Comparison of ENCODE assay signal across 21 mouse cellular contexts in the genomic region with DNA sequence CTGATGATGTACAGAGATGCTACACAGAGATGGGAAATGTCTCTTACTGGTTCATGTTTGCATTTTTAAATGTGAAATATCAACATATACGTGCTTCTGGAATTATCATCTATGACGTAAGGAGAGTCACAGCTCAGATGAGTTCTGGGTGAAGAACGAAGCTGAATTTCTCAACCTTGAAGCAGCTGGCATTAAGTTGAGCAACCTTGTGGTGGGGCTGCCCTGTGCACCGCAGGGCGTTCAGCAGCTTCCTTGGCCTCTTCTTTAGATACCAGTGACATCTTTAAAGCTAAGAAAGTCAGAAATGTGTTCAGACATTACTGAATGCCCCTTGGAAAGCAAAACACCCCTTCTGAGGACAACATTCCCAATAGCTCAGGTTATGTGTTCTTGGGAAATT.
DNase-seq lines count a peak whose midpoint lies in the region; ATAC-seq lines count a peak whose summit lies in the region.
"Had no signal": no experiment of that assay in that cellular context is flagged by ENCODE, and none has a peak within 500 bp of the region (broad histone marks: within the 10 kb centered on the region; RNA-seq: fewer than 3 reads in every experiment).

No protein-coding gene starts in this region.

- ATAC-seq in granulocyte monocyte progenitor cell, adult 5-6 weeks (replicated peaks; ENCODE audit: poor library complexity, severe bottlenecking): peak; percentile 90
- peak; percentile 57 for ATAC-seq in megakaryocyte, adult 5-6 weeks (ENCODE audit: poor library complexity, severe bottlenecking)
- ATAC-seq in megakaryocyte progenitor cell, adult 5-6 weeks (replicated peaks; ENCODE audit: poor library complexity): peak; percentile 87
- ATAC-seq in activated CD4-positive, CD25-positive, alpha-beta regulatory T cell, adult 4 months: no peak
- ATAC-seq: CD4-positive, CD25-positive, alpha-beta regulatory T cell, adult 4 months; Patski had no signal

- peak; percentile 8 for DNase-seq in 416B (ENCODE audit: low read depth)
- DNase-seq in embryo, embryonic 9.5 days (ENCODE audit: extremely low spot score): no peak
- no peak for DNase-seq in gastrocnemius, postnatal 4 days (ENCODE audit: low spot score in 2 of 2)
- no peak for DNase-seq in urinary bladder, postnatal 25 days (ENCODE audit: low spot score)
- DNase-seq: adrenal gland, adult 2 months; adrenal gland, adult 8-10 months; adrenal gland, postnatal 10 days; adrenal gland, postnatal 14 days; adrenal gland, postnatal 25 days; adrenal gland, postnatal 36 days; B cell, adult 2 months; cerebellum, adult 11 months; cerebellum, adult 11-12 months; cerebellum, adult 18-20 months; cerebellum, adult 2 months had no signal
